Mouse (Mus musculus) splenic B cell, adult 2 months (primary cell): ENCODE data around the gene Tceanc.

Source experiments
- DNase-seq: peaks from one replicate; pipeline ENCODE4 v3.0.0-alpha.2; 2011; ENCODE audit warnings: low read depth, low spot score
- H3K27me3 ChIP-seq: 2 replicates; pipeline ENCODE4 v1.6.1; 2012; ENCODE audit warnings: mild to moderate bottlenecking, low read length, moderate library complexity, mixed read lengths; ENCODE audit not compliant: control insufficient read depth, poor library complexity, insufficient read depth, severe bottlenecking
- H3K36me3 ChIP-seq: 2 replicates; pipeline ENCODE4 v1.6.1; 2012; ENCODE audit warnings: mild to moderate bottlenecking, low read length, moderate library complexity, mixed read lengths; ENCODE audit not compliant: control insufficient read depth, poor library complexity, insufficient read depth, severe bottlenecking

The Tceanc gene

GRCm38 (mm10) chrX:166453532-166453931 lies 64.8 kb downstream of the Tceanc start:
- no peaks in the 10 kb centered on the region for H3K36me3 ChIP-seq
- H3K27me3 ChIP-seq: no peaks in the 10 kb centered on the region
- no peak for DNase-seq
